Mouse (Mus musculus): ENCODE data around the gene Slc7a11.

- TF ChIP-seq CTCF (IDR thresholded peaks at IDR 0.05; ENCODE audit: extremely low read depth, insufficient read depth, insufficient read length, insufficient replicate concordance), result no peak
- no peak for TF ChIP-seq POLR2A (IDR thresholded peaks at IDR 0.05; ENCODE audit: low read depth, low read length)
Observed at GRCm38 (mm10) chr3:50296956-50297355, 146.5 kb downstream of the Slc7a11 start.
